Mouse (Mus musculus): Measurements from ENCODE around the gene Ubxn6. TPM values are rescaled to one million over a fixed set of nuclear protein-coding genes. Genes with fewer than 3 reads are reported as not detected.
"Not testable (repeated sequence)": the region's sequence is repeated elsewhere in the genome, so short reads cannot be mapped to it uniquely, and the experiment has no call there.

The Ubxn6 gene
- polyA plus RNA-seq, 1 experiment from 2014 or later: 38.8 TPM

DNA sequence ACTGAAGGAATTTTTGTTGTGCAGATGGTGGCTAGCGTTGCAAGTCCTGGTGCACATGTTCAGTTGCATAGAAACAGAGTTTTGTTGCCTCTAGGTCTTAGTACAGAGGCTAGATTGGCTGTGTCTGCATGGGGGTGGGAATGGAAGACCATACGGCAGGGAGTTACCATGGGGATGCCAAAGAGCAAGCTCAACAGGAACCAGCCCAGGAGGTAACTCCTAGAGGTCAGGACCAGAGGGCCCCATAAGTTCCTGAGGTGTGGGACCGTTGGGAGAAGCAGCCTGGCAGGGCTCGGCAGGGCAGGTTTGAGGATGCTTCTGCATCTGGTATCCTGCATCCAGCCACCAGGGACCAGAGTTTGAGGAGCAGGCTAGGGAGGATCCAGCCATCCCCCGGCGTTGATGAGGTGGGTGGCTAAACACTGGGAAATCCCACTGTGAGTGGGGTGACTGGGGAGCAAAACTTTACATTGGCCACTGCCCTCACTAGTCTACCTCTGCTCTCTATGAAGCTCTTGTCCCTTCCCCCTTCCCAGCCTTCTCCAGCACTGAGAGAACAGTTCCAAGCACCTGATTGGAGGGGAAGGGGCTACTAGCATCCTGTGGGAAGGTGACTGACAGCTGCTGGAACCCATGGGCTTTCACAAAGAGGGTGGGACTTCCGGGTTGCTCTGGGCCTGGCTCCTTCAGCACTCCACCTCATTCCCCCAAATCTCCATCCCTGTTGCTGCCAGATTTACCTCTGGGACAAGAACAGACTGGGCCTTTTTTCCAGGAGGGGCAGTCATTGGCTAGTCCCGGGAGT lies 6.2 kb upstream of the Ubxn6 start:
- no peak for ATAC-seq (ENCODE audit: low read depth)
- H3K4me2 ChIP-seq (ENCODE audit: low read depth, low read length): peak overlapping the region; percentile 95
- H3K36me3 ChIP-seq (ENCODE audit: control insufficient read depth, insufficient read depth, low read length): peaks cover 4% of the 10 kb centered on the region; the same call in 1 of the 2 replicates
- H3K9ac ChIP-seq (ENCODE audit: low read length): peak overlapping the region; percentile 85
- peaks cover 15% of the 10 kb centered on the region for H3K4me1 ChIP-seq (replicated peaks; ENCODE audit: control insufficient read depth, insufficient read depth, low read length)
- H3K27me3 ChIP-seq (ENCODE audit: control insufficient read depth, insufficient read depth, low read depth, low read length): no peaks in the 10 kb centered on the region
- WGBS: 5% methylated on average over 8 of the region's 8 CpGs
- no peaks in the 10 kb centered on the region for H3K9me3 ChIP-seq (ENCODE audit: control insufficient read depth, low read length)
- no peak overlapping the region for H3K27ac ChIP-seq (ENCODE audit: low read length)
- peak overlapping the region; percentile 92 for H3K4me3 ChIP-seq (ENCODE audit: low read length)

GRCm38 (mm10) chr17:56079921-56080320 lies 5.1 kb upstream of the Ubxn6 start:
- ATAC-seq (ENCODE audit: low read depth): no peak
- Histone ChIP-seq H3K27ac (ENCODE audit: low read length) (peak overlapping the region; percentile 67), H3K4me2 (ENCODE audit: low read depth, low read length) (peak overlapping the region; percentile 95), H3K9ac (ENCODE audit: low read length) (peak overlapping the region; percentile 85), H3K4me3 (ENCODE audit: low read length) (peak overlapping the region; percentile 92), H3K36me3 (ENCODE audit: control insufficient read depth, insufficient read depth, low read length) (peaks cover 4% of the 10 kb centered on the region; the same call in 1 of the 2 replicates), H3K4me1 (replicated peaks; ENCODE audit: control insufficient read depth, insufficient read depth, low read length) (peaks cover 21% of the 10 kb centered on the region), H3K9me3 (ENCODE audit: control insufficient read depth, low read length) (no peaks in the 10 kb centered on the region), H3K27me3 (ENCODE audit: control insufficient read depth, insufficient read depth, low read depth, low read length) (no peaks in the 10 kb centered on the region)
- WGBS: 1% methylated on average over 11 of the region's 11 CpGs

- H3K36me3 ChIP-seq (ENCODE audit: control insufficient read depth, insufficient read depth, low read length): peaks cover 4% of the 10 kb centered on the region; the same call in 1 of the 2 replicates
- H3K9ac ChIP-seq (ENCODE audit: low read length): peak within 1 kb of the TSS; percentile 85
- peak within 1 kb of the TSS; percentile 67 for H3K27ac ChIP-seq (ENCODE audit: low read length)
- no peaks in the 10 kb centered on the region for H3K9me3 ChIP-seq (ENCODE audit: control insufficient read depth, low read length)
- no peaks in the 10 kb centered on the region for H3K27me3 ChIP-seq (ENCODE audit: control insufficient read depth, insufficient read depth, low read depth, low read length)
- H3K4me3 ChIP-seq (ENCODE audit: low read length): peak within 1 kb of the TSS; percentile 92
- under 1% methylated on average over 61 of the region's 61 CpGs for WGBS
- H3K4me1 ChIP-seq (replicated peaks; ENCODE audit: control insufficient read depth, insufficient read depth, low read length): peaks cover 23% of the 10 kb centered on the region
- peak within 1 kb of the TSS; percentile 95 for H3K4me2 ChIP-seq (ENCODE audit: low read depth, low read length)
- ATAC-seq (ENCODE audit: low read depth): peak; percentile 93
Measured at GRCm38 (mm10) chr17:56078880-56079795, 4.3 kb upstream of the Ubxn6 start, which contains the start of gene Hdgfl2. Gene Hdgfl2 (plus strand): TSS chr17:56079634.

DNA sequence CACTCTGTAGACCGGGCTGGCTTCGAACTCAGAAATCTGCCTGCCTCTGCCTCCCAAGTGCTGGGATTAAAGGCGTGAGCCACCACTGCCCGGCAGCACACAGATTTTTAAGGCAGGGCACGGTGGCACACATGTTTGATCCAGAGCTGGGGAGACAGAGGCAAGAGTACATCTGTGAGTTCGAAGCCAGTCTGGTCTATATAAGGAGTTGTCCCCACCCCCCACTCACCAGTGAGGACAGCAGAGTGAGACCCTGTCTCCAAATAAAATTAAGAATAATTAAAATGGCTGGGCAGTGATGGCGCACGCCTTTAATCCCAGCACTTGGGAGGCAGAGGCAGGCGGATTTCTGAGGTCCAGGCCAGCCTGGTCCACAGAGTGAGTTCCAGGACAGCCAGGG lies 3.5 kb upstream of the Ubxn6 start:
- H3K36me3 ChIP-seq (ENCODE audit: control insufficient read depth, insufficient read depth, low read length); ATAC-seq (ENCODE audit: low read depth); H3K9ac ChIP-seq (ENCODE audit: low read length); H3K27me3 ChIP-seq (ENCODE audit: control insufficient read depth, insufficient read depth, low read depth, low read length); H3K9me3 ChIP-seq (ENCODE audit: control insufficient read depth, low read length): not testable (repeated sequence)
- peak overlapping the region; percentile 67 for H3K27ac ChIP-seq (ENCODE audit: low read length)
- H3K4me1 ChIP-seq (replicated peaks; ENCODE audit: control insufficient read depth, insufficient read depth, low read length): peaks cover 27% of the 10 kb centered on the region
- peak overlapping the region; percentile 44 for H3K4me2 ChIP-seq (ENCODE audit: low read depth, low read length)
- WGBS: 63% methylated on average over 9 of the region's 9 CpGs
- peak overlapping the region; percentile 92 for H3K4me3 ChIP-seq (ENCODE audit: low read length)

DNA sequence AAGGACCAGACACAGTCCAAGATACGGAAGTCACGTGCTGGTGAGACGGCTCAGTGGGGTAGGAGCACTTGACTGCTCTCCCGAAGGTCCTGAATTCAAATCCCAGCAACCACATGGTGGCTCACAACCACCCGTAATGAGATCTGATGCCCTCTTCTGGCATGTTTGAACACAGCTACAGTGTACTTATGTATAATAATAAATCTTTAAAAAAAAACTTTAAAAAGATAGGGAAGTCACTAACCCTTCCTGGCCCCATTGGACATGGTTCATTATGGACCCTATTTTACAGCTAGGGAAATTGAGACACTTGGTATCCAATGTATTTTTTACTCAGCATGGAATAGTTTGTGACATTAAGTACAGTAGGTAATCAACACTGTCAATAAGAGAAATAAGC lies 2.7 kb upstream of the Ubxn6 start:
- Histone ChIP-seq H3K4me1 (replicated peaks; ENCODE audit: control insufficient read depth, insufficient read depth, low read length) (peaks cover 27% of the 10 kb centered on the region), H3K4me2 (ENCODE audit: low read depth, low read length) (no peak overlapping the region), H3K27ac (ENCODE audit: low read length) (no peak overlapping the region), H3K9ac (ENCODE audit: low read length) (no peak overlapping the region), H3K4me3 (ENCODE audit: low read length) (no peak overlapping the region), H3K9me3 (ENCODE audit: control insufficient read depth, low read length) (no peaks in the 10 kb centered on the region), H3K36me3 (ENCODE audit: control insufficient read depth, insufficient read depth, low read length) (no peaks in the 10 kb centered on the region; the same call in 1 of the 2 replicates), H3K27me3 (ENCODE audit: control insufficient read depth, insufficient read depth, low read depth, low read length) (no peaks in the 10 kb centered on the region)
- 90% methylated on average over 5 of the region's 5 CpGs for WGBS
- ATAC-seq (ENCODE audit: low read depth): no peak

DNA sequence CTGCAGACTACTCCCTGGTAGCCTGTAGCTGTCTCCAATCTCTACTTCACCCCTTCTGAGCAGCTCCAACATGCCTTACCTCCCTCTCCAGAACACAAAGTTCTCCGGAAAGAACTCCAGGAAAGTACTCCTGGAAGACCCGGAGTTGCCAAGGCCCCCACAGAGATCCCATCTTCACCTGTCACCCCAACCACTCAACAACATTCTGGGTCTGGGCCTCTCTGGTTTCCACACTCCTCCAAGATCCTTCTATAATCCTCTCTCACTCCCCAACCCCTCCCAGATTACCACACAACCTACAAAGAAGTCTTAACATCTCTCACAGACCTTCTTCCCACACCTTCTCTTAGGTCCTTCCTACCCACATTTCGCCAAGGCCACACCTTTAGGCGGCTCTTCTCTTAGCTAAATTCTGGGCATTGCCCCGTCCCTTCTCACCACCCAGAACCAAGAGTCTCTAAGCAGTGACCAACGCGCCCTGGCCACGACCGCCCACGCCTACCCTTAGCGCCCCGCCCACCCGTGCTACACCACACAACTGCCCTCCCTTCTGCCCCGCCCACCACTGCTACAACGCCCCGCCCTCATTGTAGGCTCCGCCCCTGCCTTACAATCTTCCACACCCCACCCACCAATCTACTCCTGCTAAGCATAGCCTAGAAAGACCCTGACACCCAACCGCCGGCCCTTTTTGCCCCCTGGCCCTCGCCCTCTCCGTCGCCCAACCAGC lies 566 bp downstream of the Ubxn6 start:
- no peaks in the 10 kb centered on the region for H3K9me3 ChIP-seq (ENCODE audit: control insufficient read depth, low read length)
- no peaks in the 10 kb centered on the region for H3K27me3 ChIP-seq (ENCODE audit: control insufficient read depth, insufficient read depth, low read depth, low read length)
- H3K4me1 ChIP-seq (replicated peaks; ENCODE audit: control insufficient read depth, insufficient read depth, low read length): peaks cover 13% of the 10 kb centered on the region
- H3K27ac ChIP-seq (ENCODE audit: low read length): peak overlapping the region; percentile 99
- H3K36me3 ChIP-seq (ENCODE audit: control insufficient read depth, insufficient read depth, low read length): peaks cover 23% of the 10 kb centered on the region
- peak overlapping the region; percentile 94 for H3K4me3 ChIP-seq (ENCODE audit: low read length)
- 9% methylated on average over 21 of the region's 22 CpGs for WGBS
- H3K4me2 ChIP-seq (ENCODE audit: low read depth, low read length): peak overlapping the region; percentile 83
- peak overlapping the region; percentile 92 for H3K9ac ChIP-seq (ENCODE audit: low read length)
- peak; percentile 48 for ATAC-seq (ENCODE audit: low read depth)

GRCm38 (mm10) chr17:56072243-56072642 lies 2.6 kb downstream of the Ubxn6 start:
- 86% methylated on average over 5 of the region's 5 CpGs for WGBS
- Histone ChIP-seq H3K4me1 (replicated peaks; ENCODE audit: control insufficient read depth, insufficient read depth, low read length) (peaks cover 13% of the 10 kb centered on the region), H3K9ac (ENCODE audit: low read length) (no peak overlapping the region), H3K9me3 (ENCODE audit: control insufficient read depth, low read length) (no peaks in the 10 kb centered on the region), H3K27ac (ENCODE audit: low read length) (no peak overlapping the region), H3K36me3 (ENCODE audit: control insufficient read depth, insufficient read depth, low read length) (peaks cover 44% of the 10 kb centered on the region), H3K4me2 (ENCODE audit: low read depth, low read length) (no peak overlapping the region), H3K27me3 (ENCODE audit: control insufficient read depth, insufficient read depth, low read depth, low read length) (no peaks in the 10 kb centered on the region), H3K4me3 (ENCODE audit: low read length) (no peak overlapping the region)
- no peak for ATAC-seq (ENCODE audit: low read depth)

DNA sequence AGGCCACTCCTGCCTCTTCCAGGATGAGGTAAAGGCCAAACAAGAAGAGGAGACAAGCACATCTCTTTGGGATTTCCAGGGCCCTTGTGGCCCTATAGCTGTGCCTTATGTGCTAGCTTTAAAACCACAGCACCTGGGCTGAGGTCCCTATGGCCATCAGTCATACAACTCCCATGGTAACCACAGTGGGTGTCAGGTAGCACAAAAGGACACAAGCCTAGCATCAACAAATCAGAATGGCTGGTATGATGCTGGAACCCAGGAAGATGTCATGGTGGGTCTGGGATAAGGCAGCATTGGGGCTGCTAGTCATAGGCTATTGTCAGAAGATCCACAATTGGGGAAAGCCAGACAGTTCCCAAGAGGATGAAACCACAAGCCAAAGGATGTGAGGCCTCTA lies 3.7 kb downstream of the Ubxn6 start:
- peaks cover 13% of the 10 kb centered on the region for H3K4me1 ChIP-seq (replicated peaks; ENCODE audit: control insufficient read depth, insufficient read depth, low read length)
- no peaks in the 10 kb centered on the region for H3K9me3 ChIP-seq (ENCODE audit: control insufficient read depth, low read length)
- H3K27ac ChIP-seq (ENCODE audit: low read length): no peak overlapping the region

More for the DNA sequence above, 3.7 kb downstream of the Ubxn6 start:
- no peak for ATAC-seq (ENCODE audit: low read depth)
- Histone ChIP-seq H3K4me3 (ENCODE audit: low read length) (no peak overlapping the region), H3K27me3 (ENCODE audit: control insufficient read depth, insufficient read depth, low read depth, low read length) (no peaks in the 10 kb centered on the region), H3K36me3 (ENCODE audit: control insufficient read depth, insufficient read depth, low read length) (peaks cover 53% of the 10 kb centered on the region), H3K9ac (ENCODE audit: low read length) (no peak overlapping the region), H3K4me2 (ENCODE audit: low read depth, low read length) (no peak overlapping the region)

Data from lung, embryonic 16.5 days (tissue).